Mouse (Mus musculus): ENCODE results near the gene Olfr873. TPM values are rescaled to one million over a fixed set of nuclear protein-coding genes. Genes with fewer than 3 reads are reported as not detected.
"Not testable (repeated sequence)": the region's sequence is repeated elsewhere in the genome, so short reads cannot be mapped to it uniquely, and the experiment has no call there.

Olfr873 gene
- not detected for total RNA-seq (2021)
- long read RNA-seq, experiment 1, result 0 reads
- long read RNA-seq, experiment 2, result 0 reads

DNA sequence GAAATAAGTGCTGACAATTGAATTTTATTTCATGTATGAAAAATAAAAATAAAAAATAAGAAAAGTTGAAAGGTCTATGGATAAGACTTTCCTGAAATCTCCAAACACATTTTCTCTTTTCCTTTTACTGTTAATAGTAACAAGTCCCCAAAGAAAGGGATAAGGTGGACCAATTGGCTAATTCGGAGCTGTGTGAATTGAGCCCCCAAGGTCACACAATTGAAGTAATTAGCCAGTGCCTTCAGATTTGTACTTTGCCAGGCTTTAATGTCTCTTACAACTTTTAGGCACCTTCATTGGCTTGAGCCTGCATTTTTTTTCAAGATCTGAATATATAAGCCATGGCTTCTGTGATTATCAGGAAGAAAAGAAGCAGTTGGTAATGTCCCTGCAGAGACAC, at the start of gene Olfr873:
Gene Olfr873 (plus strand): TSS at position 301 of the 400 bp plus-strand sequence.
- no peak for DNase-seq

- no peak for DNase-seq
Observed at GRCm38 (mm10) chr9:20282051-20282450, 16.3 kb upstream of the Olfr873 start, which contains the start of gene Olfr39. Gene Olfr39, plus strand, starts transcription at chr9:20282351.

GRCm38 (mm10) chr9:20295562-20295961, 2.8 kb upstream of the Olfr873 start:
- DNase-seq, result not testable (repeated sequence)

DNA sequence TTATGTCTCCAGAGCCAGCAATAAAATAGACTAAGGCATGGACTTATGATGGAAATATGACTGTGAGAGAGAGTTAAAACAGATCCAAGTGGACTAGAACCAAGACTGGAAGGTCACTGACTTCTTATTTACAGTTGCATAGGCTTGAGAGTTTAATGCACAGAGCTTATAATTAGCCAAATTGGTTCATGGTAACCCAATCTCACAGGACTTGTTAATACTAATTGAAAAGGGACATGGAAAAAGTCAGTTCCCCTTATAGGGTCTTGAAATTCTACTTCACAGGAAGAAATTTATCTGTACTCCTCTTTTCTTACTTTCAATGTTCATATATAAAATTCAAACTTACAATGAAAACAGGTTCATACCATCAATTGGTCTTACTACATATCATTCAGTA, 37.7 kb downstream of the Olfr873 start, which contains the start of gene Olfr18:
Gene Olfr18 (minus strand): TSS at position 101 of the 400 bp plus-strand sequence.
- no peak for DNase-seq

GRCm38 (mm10) chr9:20348501-20348900, 50.2 kb downstream of the Olfr873 start:
- no peak for DNase-seq

Other genes starting within 250 kb of the Olfr873 start
- not detected for gene Olfr867, start 241.0 kb upstream of the Olfr873 start, total RNA-seq (2021)
- not detected for gene Olfr868, start 199.9 kb upstream of the Olfr873 start, total RNA-seq (2021)
- gene Olfr869, start 169.5 kb upstream of the Olfr873 start, total RNA-seq (2021), result not detected
- gene Olfr870, start 124.5 kb upstream of the Olfr873 start, total RNA-seq (2021), result not detected
- not detected for gene Olfr871, start 86.3 kb upstream of the Olfr873 start, total RNA-seq (2021)
- gene Olfr872, start 61.4 kb upstream of the Olfr873 start, total RNA-seq (2021), result not detected
- gene Olfr39, start 16.2 kb upstream of the Olfr873 start, total RNA-seq (2021), result not detected
- gene Olfr18, start 37.6 kb downstream of the Olfr873 start, total RNA-seq (2021), result not detected
- 10 to 100 TPM; 11.2 to 12.9 TPM for gene Zfp560, start 86.6 kb downstream of the Olfr873 start, total RNA-seq (2021)
- 1 to 10 TPM; 7.4 to 9.2 TPM for gene Zfp26, start 161.6 kb downstream of the Olfr873 start, total RNA-seq (2021)
- 1 to 10 TPM; 9.0 to 9.6 TPM for gene Zfp426, start 194.2 kb downstream of the Olfr873 start, total RNA-seq (2021)
- 10 to 100 TPM; 23.9 to 24.7 TPM for gene Zfp266, start 222.9 kb downstream of the Olfr873 start, total RNA-seq (2021)

Measured in heart, adult 18-20 months (tissue).